Comparison of ENCODE assay signal across 16 mouse cellular contexts in genomic region chr2:32736306-32736829, GRCm38 (mm10). TPM values are rescaled to one million over a fixed set of nuclear protein-coding genes. Genes with fewer than 3 reads are reported as not detected.
DNase-seq lines count a peak whose midpoint lies in the region; ATAC-seq and TF ChIP-seq lines count a peak whose summit lies in the region.
"Had no signal": no experiment of that assay in that cellular context is flagged by ENCODE, and none has a peak within 500 bp of the region (broad histone marks: within the 10 kb centered on the region; RNA-seq: fewer than 3 reads in every experiment).

No protein-coding gene starts in this region.

- 34% methylated on average over 3 of the region's 3 CpGs for whole genome bisulfite sequencing in heart, embryonic 14.5 days
- 31% methylated on average over 3 of the region's 3 CpGs for WGBS in liver, embryonic 15.5 days (ENCODE audit: insufficient replicate concordance)
- 52% methylated on average over 3 of the region's 3 CpGs for WGBS in intestine, embryonic 15.5 days
- 65% methylated on average over 3 of the region's 3 CpGs for WGBS in cerebellum, adult 2 months

- peak overlapping the region; percentile 1; the same call in 1 of the 2 replicates for H3K4me2 ChIP-seq in heart, embryonic 14.5 days (ENCODE audit: low read length)
- H3K4me2 ChIP-seq in liver, embryonic 15.5 days: no peak overlapping the region
- H3K4me2 ChIP-seq in intestine, embryonic 15.5 days (replicated peaks): no peak overlapping the region
- H3K4me2 ChIP-seq: midbrain, embryonic 15.5 days; neural tube, embryonic 12.5 days had no signal

- peak overlapping the region in 1 of 2 experiments; percentile 28; a peak in 1 of 4 replicates for H3K27ac ChIP-seq in heart, embryonic 14.5 days (replicated peaks in 1 of 2; ENCODE audit: control insufficient read depth in 1 of 2, insufficient read depth in 1 of 2, low read depth in 2 of 2, low read length in 2 of 2)
- no peak overlapping the region for H3K27ac ChIP-seq in liver, embryonic 15.5 days (replicated peaks)
- peak overlapping the region; percentile 65 for H3K27ac ChIP-seq in bone marrow macrophage, adult 2 months (ENCODE audit: insufficient read depth, low read depth, low read length)
- H3K27ac ChIP-seq in intestine, embryonic 15.5 days: 0 out of 2 replicates have a peak overlapping the region, but pooled peaks have one; percentile 9
- H3K27ac ChIP-seq in cerebellum, adult 2 months (ENCODE audit: insufficient read depth, low read length): no peak overlapping the region
- H3K27ac ChIP-seq: midbrain, embryonic 15.5 days; neural tube, embryonic 12.5 days had no signal

- no peaks in the 10 kb centered on the region for H3K36me3 ChIP-seq in heart, embryonic 14.5 days (ENCODE audit: control insufficient read depth, insufficient read depth, low read length)
- H3K36me3 ChIP-seq in liver, embryonic 15.5 days (replicated peaks): no peaks in the 10 kb centered on the region
- no peaks in the 10 kb centered on the region for H3K36me3 ChIP-seq in intestine, embryonic 15.5 days
- H3K36me3 ChIP-seq: midbrain, embryonic 15.5 days; neural tube, embryonic 12.5 days had no signal

- no peak for TF ChIP-seq POLR2A in bone marrow macrophage, adult 2 months (IDR thresholded peaks at IDR 0.05; ENCODE audit: borderline replicate concordance, low read depth, low read length)
- TF ChIP-seq POLR2A in cerebellum, adult 2 months (IDR thresholded peaks at IDR 0.05; ENCODE audit: borderline replicate concordance, insufficient read depth, low read length): no peak

- no peak overlapping the region for H3K9ac ChIP-seq in heart, embryonic 14.5 days (ENCODE audit: low read length)
- H3K9ac ChIP-seq in liver, embryonic 15.5 days: no peak overlapping the region
- no peak overlapping the region for H3K9ac ChIP-seq in intestine, embryonic 15.5 days
- H3K9ac ChIP-seq: forebrain, postnatal 0 days; midbrain, embryonic 15.5 days; neural tube, embryonic 12.5 days had no signal

- ATAC-seq in heart, embryonic 14.5 days (ENCODE audit: insufficient number of reproducible peaks, insufficient read depth, low FRiP score, low read depth): no peak
- ATAC-seq in liver, embryonic 15.5 days (ENCODE audit: insufficient read depth): 0 out of 2 replicates have a peak, but pooled peaks have one; percentile 22
- peak; percentile 57 for ATAC-seq in intestine, embryonic 15.5 days
- ATAC-seq: activated CD4-positive, CD25-positive, alpha-beta regulatory T cell, adult 4 months; forebrain, postnatal 0 days; midbrain, embryonic 15.5 days had no signal

- H3K9me3 ChIP-seq in heart, embryonic 14.5 days (ENCODE audit: control insufficient read depth, low read length): no peaks in the 10 kb centered on the region
- H3K9me3 ChIP-seq in liver, embryonic 15.5 days (replicated peaks): no peaks in the 10 kb centered on the region
- H3K9me3 ChIP-seq in intestine, embryonic 15.5 days: no peaks in the 10 kb centered on the region
- H3K9me3 ChIP-seq: midbrain, embryonic 15.5 days; neural tube, embryonic 12.5 days had no signal

- no peak overlapping the region for H3K4me3 ChIP-seq in heart, embryonic 14.5 days (ENCODE audit: control insufficient read depth in 1 of 2, insufficient read depth in 1 of 2, low read depth in 1 of 2, low read length in 2 of 2)
- H3K4me3 ChIP-seq in liver, embryonic 15.5 days (replicated peaks): no peak overlapping the region
- H3K4me3 ChIP-seq in bone marrow macrophage, adult 2 months (ENCODE audit: insufficient read depth, low read length): no peak overlapping the region
- no peak overlapping the region for H3K4me3 ChIP-seq in intestine, embryonic 15.5 days (replicated peaks)
- no peak overlapping the region for H3K4me3 ChIP-seq in cerebellum, adult 2 months (replicated peaks; ENCODE audit: insufficient read depth, low read depth, low read length)
- H3K4me3 ChIP-seq: midbrain, embryonic 15.5 days; neural tube, embryonic 12.5 days had no signal

- no peak for DNase-seq in heart, adult 9 months (ENCODE audit: low spot score in 2 of 2)
- no peak for DNase-seq in liver
- no peak for DNase-seq in spleen, postnatal 4 days (ENCODE audit: low spot score in 2 of 2)
- no peak for DNase-seq in cerebellum, adult 2 months
- DNase-seq: adrenal gland, postnatal 36 days; forebrain, postnatal 0 days; gastrocnemius, postnatal 36 days; thymus, postnatal 36 days had no signal

- H3K27me3 ChIP-seq in heart, embryonic 14.5 days (ENCODE audit: control insufficient read depth, insufficient read depth, low read length): peaks cover 14% of the 10 kb centered on the region
- peaks cover 9% of the 10 kb centered on the region for H3K27me3 ChIP-seq in liver, embryonic 15.5 days
- H3K27me3 ChIP-seq in intestine, embryonic 15.5 days (replicated peaks): peaks cover 14% of the 10 kb centered on the region
- no peaks in the 10 kb centered on the region for H3K27me3 ChIP-seq in cerebellum, adult 2 months (ENCODE audit: control insufficient read depth, insufficient read depth, low read length)
- H3K27me3 ChIP-seq: midbrain, embryonic 15.5 days; neural tube, embryonic 12.5 days had no signal

- no peak for TF ChIP-seq CTCF in bone marrow macrophage, adult 2 months (IDR thresholded peaks at IDR 0.05; ENCODE audit: low read depth, low read length)
- TF ChIP-seq CTCF in cerebellum, adult 2 months (IDR thresholded peaks at IDR 0.05; ENCODE audit: borderline replicate concordance, insufficient read depth, low read depth, low read length): no peak

- H3K4me1 ChIP-seq in heart, embryonic 14.5 days (ENCODE audit: control insufficient read depth in 2 of 2, insufficient read depth in 2 of 2, low read length in 2 of 2): peaks cover 4 to 7% of the 10 kb centered on the region in 2 experiments
- peaks cover 12% of the 10 kb centered on the region for H3K4me1 ChIP-seq in liver, embryonic 15.5 days (replicated peaks)
- H3K4me1 ChIP-seq in bone marrow macrophage, adult 2 months (ENCODE audit: control insufficient read depth, insufficient read depth, low read length): peaks cover 48% of the 10 kb centered on the region
- peaks cover 35% of the 10 kb centered on the region for H3K4me1 ChIP-seq in intestine, embryonic 15.5 days (replicated peaks)
- H3K4me1 ChIP-seq in cerebellum, adult 2 months (ENCODE audit: control insufficient read depth, insufficient read depth, low read length): no peaks in the 10 kb centered on the region

RNA-seq across cellular contexts. Expression of gene 6330409D20Rik, which starts 4.4 kb away (rescaled TPM):
- 0.68 TPM in 1 of 2 replicates, not detected in the other for polyA plus RNA-seq in heart, embryonic 14.5 days (2014; fragmentation: Nextera tagmentation; extraction: Ambion mirVana)
- polyA plus RNA-seq in liver, embryonic 15.5 days (2015; fragmentation: Nextera tagmentation; extraction: Ambion mirVana): not detected in 2 replicates
- polyA plus RNA-seq in bone marrow macrophage, adult 2 months (2012; ENCODE audit: insufficient read depth, insufficient read length, missing spikeins): not detected in 2 replicates
- polyA plus RNA-seq in intestine, embryonic 15.5 days (2015; fragmentation: Nextera tagmentation; extraction: Ambion mirVana): 0.13 and 0.34 TPM in 2 replicates
- polyA plus RNA-seq in cerebellum, adult 2 months (2012; rRNA removed): 5.6 and 7.7 TPM in 2 replicates
- polyA plus RNA-seq: small intestine, adult 2 months had no signal

RNA-seq across cellular contexts. Expression of gene Sh2d3c, which starts 15.5 kb away (rescaled TPM):
- 23.7 and 27.7 TPM in 2 replicates for polyA plus RNA-seq in heart, embryonic 14.5 days (2014; fragmentation: Nextera tagmentation; extraction: Ambion mirVana)
- polyA plus RNA-seq in liver, embryonic 15.5 days (2015; fragmentation: Nextera tagmentation; extraction: Ambion mirVana): 7.0 and 8.3 TPM in 2 replicates
- polyA plus RNA-seq in bone marrow macrophage, adult 2 months (2012; ENCODE audit: insufficient read depth, insufficient read length, missing spikeins): 19.3 and 22.0 TPM in 2 replicates
- 27.8 and 28.6 TPM in 2 replicates for polyA plus RNA-seq in intestine, embryonic 15.5 days (2015; fragmentation: Nextera tagmentation; extraction: Ambion mirVana)
- 47.0 and 53.2 TPM in 2 replicates for polyA plus RNA-seq in cerebellum, adult 2 months (2012; rRNA removed)

RNA-seq across cellular contexts. Expression of gene Tor2a, which starts 20.7 kb away (rescaled TPM):
- polyA plus RNA-seq in heart, embryonic 14.5 days (2014; fragmentation: Nextera tagmentation; extraction: Ambion mirVana): 38.0 and 42.7 TPM in 2 replicates
- 24.7 and 27.7 TPM in 2 replicates for polyA plus RNA-seq in liver, embryonic 15.5 days (2015; fragmentation: Nextera tagmentation; extraction: Ambion mirVana)
- 32.1 and 33.9 TPM in 2 replicates for polyA plus RNA-seq in bone marrow macrophage, adult 2 months (2012; ENCODE audit: insufficient read depth, insufficient read length, missing spikeins)
- 61.4 and 64.2 TPM in 2 replicates for polyA plus RNA-seq in intestine, embryonic 15.5 days (2015; fragmentation: Nextera tagmentation; extraction: Ambion mirVana)
- polyA plus RNA-seq in cerebellum, adult 2 months (2012; rRNA removed): 41.6 and 43.8 TPM in 2 replicates

RNA-seq across cellular contexts. Expression of gene Cdk9, which starts 23.5 kb away (rescaled TPM):
- polyA plus RNA-seq in heart, embryonic 14.5 days (2014; fragmentation: Nextera tagmentation; extraction: Ambion mirVana): 44.5 and 45.3 TPM in 2 replicates
- 48.3 and 49.6 TPM in 2 replicates for polyA plus RNA-seq in liver, embryonic 15.5 days (2015; fragmentation: Nextera tagmentation; extraction: Ambion mirVana)
- polyA plus RNA-seq in bone marrow macrophage, adult 2 months (2012; ENCODE audit: insufficient read depth, insufficient read length, missing spikeins): 192 and 210 TPM in 2 replicates
- 95.7 and 99.6 TPM in 2 replicates for polyA plus RNA-seq in intestine, embryonic 15.5 days (2015; fragmentation: Nextera tagmentation; extraction: Ambion mirVana)
- polyA plus RNA-seq in cerebellum, adult 2 months (2012; rRNA removed): 170 and 186 TPM in 2 replicates

RNA-seq across cellular contexts. Expression of gene Fpgs, which starts 32.4 kb away (rescaled TPM):
- polyA plus RNA-seq in heart, embryonic 14.5 days (2014; fragmentation: Nextera tagmentation; extraction: Ambion mirVana): 12.1 and 12.2 TPM in 2 replicates
- polyA plus RNA-seq in liver, embryonic 15.5 days (2015; fragmentation: Nextera tagmentation; extraction: Ambion mirVana): 41.2 and 51.2 TPM in 2 replicates
- polyA plus RNA-seq in bone marrow macrophage, adult 2 months (2012; ENCODE audit: insufficient read depth, insufficient read length, missing spikeins): 4.3 and 5.1 TPM in 2 replicates
- 30.1 and 35.5 TPM in 2 replicates for polyA plus RNA-seq in intestine, embryonic 15.5 days (2015; fragmentation: Nextera tagmentation; extraction: Ambion mirVana)
- polyA plus RNA-seq in cerebellum, adult 2 months (2012; rRNA removed): 19.2 and 19.7 TPM in 2 replicates

Comparison
In these comparisons a context has a peak if more than half of its experiments do, and no peak if none do; other contexts are left out.
1. H3K27ac ChIP-seq: peak in bone marrow macrophage, adult 2 months (single experiment) and intestine, embryonic 15.5 days (single experiment); none in liver, embryonic 15.5 days (single experiment) and cerebellum, adult 2 months (single experiment).